Comparison of ENCODE assay signal across 1 mouse cellular context in genomic region chr7:34166850-34167249, GRCm38 (mm10).
TF ChIP-seq lines count a peak whose summit lies in the region.

No protein-coding gene starts in this region.

TF ChIP-seq in MEL, 35 proteins besides CTCF, POLR2A, EP300 and RAD21:
- TF ChIP-seq SIN3A (IDR thresholded peaks at IDR 0.05; ENCODE audit: low read length) = no peak; the same call in 1 of the 2 replicates
- TF ChIP-seq TBP (IDR thresholded peaks at IDR 0.05; ENCODE audit: low read depth, low read length) = no peak
- no peak for TF ChIP-seq ELF1 (IDR thresholded peaks at IDR 0.05; ENCODE audit: low read depth, low read length)
- no peak for TF ChIP-seq GABPA (IDR thresholded peaks at IDR 0.05; ENCODE audit: low read depth, low read length)
- no peak for TF ChIP-seq HCFC1 (IDR thresholded peaks at IDR 0.05; ENCODE audit: low read depth, low read length)
- no peak for TF ChIP-seq MEF2A (IDR thresholded peaks at IDR 0.05; ENCODE audit: extremely low read depth, insufficient replicate concordance, low read depth, low read length, poor library complexity, severe bottlenecking)
- no peak for TF ChIP-seq MAFK (IDR thresholded peaks at IDR 0.05; ENCODE audit: borderline replicate concordance, low read depth, low read length)
- TF ChIP-seq KAT2A (conservative IDR thresholded peaks at IDR 0.05; ENCODE audit: low read depth, low read length) = no peak
- TF ChIP-seq GATA1 (IDR thresholded peaks at IDR 0.05; ENCODE audit: low read depth, low read length) = no peak
- TF ChIP-seq MYC (IDR thresholded peaks at IDR 0.05; ENCODE audit: low read depth, low read length) = no peak
- no peak for TF ChIP-seq CHD2 (IDR thresholded peaks at IDR 0.05; ENCODE audit: low read length)
- no peak for TF ChIP-seq MAX (IDR thresholded peaks at IDR 0.05; ENCODE audit: low read length)
- TF ChIP-seq TCF12 (IDR thresholded peaks at IDR 0.05; ENCODE audit: low read depth, low read length) = no peak
- no peak for TF ChIP-seq TAL1 (IDR thresholded peaks at IDR 0.05; ENCODE audit: low read length)
- no peak for TF ChIP-seq ZC3H11A (IDR thresholded peaks at IDR 0.05; ENCODE audit: low read depth, low read length)
- no peak for TF ChIP-seq ZMIZ1 (IDR thresholded peaks at IDR 0.05; ENCODE audit: low read depth, low read length)
- no peak for TF ChIP-seq ZNF384 (IDR thresholded peaks at IDR 0.05; ENCODE audit: low read depth, low read length)
- TF ChIP-seq MXI1 (IDR thresholded peaks at IDR 0.05; ENCODE audit: low read depth, low read length) = no peak
- no peak for TF ChIP-seq USF2 (IDR thresholded peaks at IDR 0.05; ENCODE audit: borderline replicate concordance in 1 of 2, insufficient read depth in 1 of 2, low read depth in 1 of 2, low read length in 2 of 2)
